Mouse (Mus musculus): Measurements from ENCODE around the gene Tmem186. TPM values are rescaled to one million over a fixed set of nuclear protein-coding genes. Genes with fewer than 3 reads are reported as not detected.

Tmem186 gene
- polyA plus RNA-seq, 1 experiment, result 12.1 TPM

GRCm38 (mm10) chr16:8612214-8613005 lies 25.1 kb downstream of the Tmem186 start:
- DNase-seq (ENCODE audit: low read depth), result no peak

GRCm38 (mm10) chr16:8610397-8610796 lies 27.1 kb downstream of the Tmem186 start:
- no peak for DNase-seq (ENCODE audit: low read depth)

- no peak for DNase-seq (ENCODE audit: low read depth)
Observed at GRCm38 (mm10) chr16:8603789-8604188, 33.7 kb downstream of the Tmem186 start.

GRCm38 (mm10) chr16:8597516-8597915 lies 40.0 kb downstream of the Tmem186 start:
- DNase-seq (ENCODE audit: low read depth), result no peak

GRCm38 (mm10) chr16:8596336-8596735 lies 41.2 kb downstream of the Tmem186 start:
- no peak for DNase-seq (ENCODE audit: low read depth)

- no peak for DNase-seq (ENCODE audit: low read depth)
Observed at GRCm38 (mm10) chr16:8595411-8595810, 42.1 kb downstream of the Tmem186 start.

- no peak for DNase-seq (ENCODE audit: low read depth)
Observed at GRCm38 (mm10) chr16:8585056-8585455, 52.5 kb downstream of the Tmem186 start.

GRCm38 (mm10) chr16:8584248-8584647 lies 53.3 kb downstream of the Tmem186 start:
- DNase-seq (ENCODE audit: low read depth), result no peak

Other genes starting within 250 kb of the Tmem186 start
- gene Tmem114, start 212.6 kb downstream of the Tmem186 start, polyA plus RNA-seq (2012; rRNA removed), result 0.07 and 0.19 TPM in 2 replicates
- gene Mettl22, start 166.9 kb downstream of the Tmem186 start, polyA plus RNA-seq (2012; rRNA removed), result 17.8 and 25.0 TPM in 2 replicates
- 17.3 and 17.8 TPM in 2 replicates for gene Abat, start 124.3 kb downstream of the Tmem186 start, polyA plus RNA-seq (2012; rRNA removed)
- 59.8 and 66.5 TPM in 2 replicates for gene Pmm2, start within 50 bp of the Tmem186 start, polyA plus RNA-seq (2012; rRNA removed)
- 74.0 and 101 TPM in 2 replicates for gene Carhsp1, start 34.4 kb upstream of the Tmem186 start, polyA plus RNA-seq (2012; rRNA removed)
- 2.3 and 4.2 TPM in 2 replicates for gene Gm5767, start 43.1 kb upstream of the Tmem186 start, polyA plus RNA-seq (2012; rRNA removed)
- 30.6 and 39.9 TPM in 2 replicates for gene Usp7, start 154.6 kb upstream of the Tmem186 start, polyA plus RNA-seq (2012; rRNA removed)
- 25.6 and 29.4 TPM in 2 replicates for gene 1810013L24Rik, start 192.4 kb upstream of the Tmem186 start, polyA plus RNA-seq (2012; rRNA removed)

Data from gonadal fat pad, adult 2 months (tissue).